Mouse (Mus musculus): ENCODE data around the gene 1700012B07Rik. TPM values are rescaled to one million over a fixed set of nuclear protein-coding genes. Genes with fewer than 3 reads are reported as not detected.
A peak's percentile ranks its signal among the peaks of the same experiment; 100 is the strongest.

1700012B07Rik gene
- polyA plus RNA-seq (2016; fragmentation: Nextera tagmentation; extraction: Ambion mirVana): not detected in 2 replicates

- 74% methylated on average over 4 of the region's 4 CpGs for WGBS (ENCODE audit: insufficient replicate concordance)
- no peaks in the 10 kb centered on the region for H3K36me3 ChIP-seq
- H3K4me1 ChIP-seq: no peaks in the 10 kb centered on the region
- no peak within 1 kb of the TSS for H3K4me3 ChIP-seq
- no peak within 1 kb of the TSS for H3K9ac ChIP-seq
- H3K9me3 ChIP-seq (replicated peaks): no peaks in the 10 kb centered on the region
- no peak within 1 kb of the TSS for H3K4me2 ChIP-seq
- no peaks in the 10 kb centered on the region for H3K27me3 ChIP-seq (replicated peaks)
- no peak for ATAC-seq
- no peak within 1 kb of the TSS for H3K27ac ChIP-seq
Measured at GRCm38 (mm10) chr11:109827946-109828345, at the start of gene 1700012B07Rik. TSS of gene 1700012B07Rik (minus strand) at chr11:109828046.

- no peak for ATAC-seq
- H3K4me2 ChIP-seq: no peak overlapping the region
- no peak overlapping the region for H3K9ac ChIP-seq
- 81% methylated on average over 9 of the region's 9 CpGs for WGBS (ENCODE audit: insufficient replicate concordance)
- H3K4me1 ChIP-seq: peaks cover 15% of the 10 kb centered on the region
- no peaks in the 10 kb centered on the region for H3K36me3 ChIP-seq
- no peak overlapping the region for H3K4me3 ChIP-seq
- H3K27me3 ChIP-seq (replicated peaks): 0 out of 2 replicates have a peak, but pooled peaks cover under 1% of the 10 kb centered on the region
- no peaks in the 10 kb centered on the region for H3K9me3 ChIP-seq (replicated peaks)
- H3K27ac ChIP-seq: no peak overlapping the region
Measured at GRCm38 (mm10) chr11:109876767-109877166, 48.9 kb upstream of the 1700012B07Rik start.

- H3K4me1 ChIP-seq: peaks cover 15% of the 10 kb centered on the region
- H3K4me3 ChIP-seq: no peak overlapping the region
- no peaks in the 10 kb centered on the region for H3K9me3 ChIP-seq (replicated peaks)
- H3K36me3 ChIP-seq: no peaks in the 10 kb centered on the region
- WGBS (ENCODE audit: insufficient replicate concordance): 16% methylated on average over 3 of the region's 3 CpGs
- no peak overlapping the region for H3K9ac ChIP-seq
- ATAC-seq: no peak
- 0 out of 2 replicates have a peak, but pooled peaks cover 5% of the 10 kb centered on the region for H3K27me3 ChIP-seq (replicated peaks)
- no peak overlapping the region for H3K27ac ChIP-seq
- H3K4me2 ChIP-seq: no peak overlapping the region
Measured at GRCm38 (mm10) chr11:109875834-109876233, 48.0 kb upstream of the 1700012B07Rik start.

- Histone ChIP-seq H3K4me3 (no peak overlapping the region), H3K4me2 (no peak overlapping the region), H3K36me3 (no peaks in the 10 kb centered on the region), H3K27me3 (replicated peaks) (0 out of 2 replicates have a peak, but pooled peaks cover 5% of the 10 kb centered on the region), H3K4me1 (peaks cover 15% of the 10 kb centered on the region), H3K9ac (no peak overlapping the region), H3K9me3 (replicated peaks) (no peaks in the 10 kb centered on the region), H3K27ac (no peak overlapping the region)
- 77% methylated on average over 1 of the region's 1 CpGs for WGBS (ENCODE audit: insufficient replicate concordance)
- no peak for ATAC-seq
Measured at GRCm38 (mm10) chr11:109875525-109875802, 47.6 kb upstream of the 1700012B07Rik start.

- H3K4me2 ChIP-seq: no peak overlapping the region
- no peak overlapping the region for H3K27ac ChIP-seq
- H3K36me3 ChIP-seq: no peaks in the 10 kb centered on the region
- WGBS (ENCODE audit: insufficient replicate concordance): 56% methylated on average over 11 of the region's 11 CpGs
- H3K27me3 ChIP-seq (replicated peaks): 0 out of 2 replicates have a peak, but pooled peaks cover 5% of the 10 kb centered on the region
- H3K4me3 ChIP-seq: no peak overlapping the region
- ATAC-seq: peak; percentile 54; the same call in 1 of the 2 replicates
- H3K9ac ChIP-seq: no peak overlapping the region
- peaks cover 15% of the 10 kb centered on the region for H3K4me1 ChIP-seq
- no peaks in the 10 kb centered on the region for H3K9me3 ChIP-seq (replicated peaks)
Measured at GRCm38 (mm10) chr11:109874651-109875524, 47.0 kb upstream of the 1700012B07Rik start.

GRCm38 (mm10) chr11:109873852-109874610 lies 46.2 kb upstream of the 1700012B07Rik start:
- WGBS (ENCODE audit: insufficient replicate concordance): 55% methylated on average over 22 of the region's 22 CpGs
- H3K4me2 ChIP-seq: peak overlapping the region; percentile 31
- no peak overlapping the region for H3K9ac ChIP-seq
- H3K9me3 ChIP-seq (replicated peaks): no peaks in the 10 kb centered on the region
- H3K36me3 ChIP-seq: no peaks in the 10 kb centered on the region
- no peak for ATAC-seq
- 0 out of 2 replicates have a peak, but pooled peaks cover 5% of the 10 kb centered on the region for H3K27me3 ChIP-seq (replicated peaks)
- no peak overlapping the region for H3K27ac ChIP-seq
- H3K4me1 ChIP-seq: peaks cover 15% of the 10 kb centered on the region
- H3K4me3 ChIP-seq: no peak overlapping the region

- Histone ChIP-seq H3K27ac (no peak overlapping the region), H3K9ac (no peak overlapping the region), H3K4me2 (peak overlapping the region; percentile 31), H3K36me3 (no peaks in the 10 kb centered on the region), H3K4me3 (no peak overlapping the region), H3K4me1 (peaks cover 15% of the 10 kb centered on the region), H3K27me3 (replicated peaks) (0 out of 2 replicates have a peak, but pooled peaks cover 5% of the 10 kb centered on the region), H3K9me3 (replicated peaks) (no peaks in the 10 kb centered on the region)
- 44% methylated on average over 9 of the region's 9 CpGs for WGBS (ENCODE audit: insufficient replicate concordance)
- no peak for ATAC-seq
Measured at GRCm38 (mm10) chr11:109873161-109873775, 45.4 kb upstream of the 1700012B07Rik start.

GRCm38 (mm10) chr11:109872674-109873073 lies 44.8 kb upstream of the 1700012B07Rik start:
- no peak for ATAC-seq
- no peaks in the 10 kb centered on the region for H3K9me3 ChIP-seq (replicated peaks)
- 42% methylated on average over 3 of the region's 3 CpGs for WGBS (ENCODE audit: insufficient replicate concordance)

GRCm38 (mm10) chr11:109872056-109872455 lies 44.2 kb upstream of the 1700012B07Rik start:
- no peak overlapping the region for H3K9ac ChIP-seq
- H3K4me1 ChIP-seq: peaks cover 15% of the 10 kb centered on the region
- 0 out of 2 replicates have a peak, but pooled peaks cover 5% of the 10 kb centered on the region for H3K27me3 ChIP-seq (replicated peaks)
- no peak overlapping the region for H3K27ac ChIP-seq
- WGBS (ENCODE audit: insufficient replicate concordance): 73% methylated on average over 10 of the region's 10 CpGs
- no peak for ATAC-seq
- no peak overlapping the region for H3K4me2 ChIP-seq
- no peaks in the 10 kb centered on the region for H3K9me3 ChIP-seq (replicated peaks)
- H3K36me3 ChIP-seq: no peaks in the 10 kb centered on the region
- H3K4me3 ChIP-seq: no peak overlapping the region

More at GRCm38 (mm10) chr11:109872674-109873073, 44.8 kb upstream of the 1700012B07Rik start:
- H3K4me3 ChIP-seq: no peak overlapping the region
- H3K4me2 ChIP-seq: no peak overlapping the region
- H3K9ac ChIP-seq: no peak overlapping the region
- no peak overlapping the region for H3K27ac ChIP-seq
- peaks cover 15% of the 10 kb centered on the region for H3K4me1 ChIP-seq
- H3K27me3 ChIP-seq (replicated peaks): 0 out of 2 replicates have a peak, but pooled peaks cover 5% of the 10 kb centered on the region
- no peaks in the 10 kb centered on the region for H3K36me3 ChIP-seq

GRCm38 (mm10) chr11:109867861-109868260 lies 40.0 kb upstream of the 1700012B07Rik start:
- Histone ChIP-seq H3K4me3 (no peak overlapping the region), H3K36me3 (no peaks in the 10 kb centered on the region), H3K4me1 (no peaks in the 10 kb centered on the region), H3K27me3 (replicated peaks) (0 out of 2 replicates have a peak, but pooled peaks cover 5% of the 10 kb centered on the region), H3K4me2 (no peak overlapping the region), H3K9me3 (replicated peaks) (no peaks in the 10 kb centered on the region), H3K9ac (no peak overlapping the region), H3K27ac (no peak overlapping the region)
- WGBS (ENCODE audit: insufficient replicate concordance): 75% methylated on average over 5 of the region's 5 CpGs
- ATAC-seq: no peak

- Histone ChIP-seq H3K4me3 (no peak overlapping the region), H3K27ac (no peak overlapping the region), H3K4me2 (no peak overlapping the region), H3K27me3 (replicated peaks) (0 out of 2 replicates have a peak, but pooled peaks cover 3% of the 10 kb centered on the region), H3K9me3 (replicated peaks) (no peaks in the 10 kb centered on the region), H3K9ac (no peak overlapping the region), H3K4me1 (no peaks in the 10 kb centered on the region), H3K36me3 (no peaks in the 10 kb centered on the region)
- WGBS (ENCODE audit: insufficient replicate concordance): 60% methylated on average over 11 of the region's 11 CpGs
- no peak for ATAC-seq
Measured at GRCm38 (mm10) chr11:109866537-109867160, 38.8 kb upstream of the 1700012B07Rik start.

Measured in liver, embryonic 12.5 days (tissue).